Mouse (Mus musculus) layer of hippocampus, adult 11-12 months (tissue): Measurements from ENCODE around the gene B230118H07Rik.

Source experiments
- DNase-seq: peaks from one replicate; pipeline ENCODE4 v3.0.0; 2022; ENCODE audit warnings: low spot score

Gene B230118H07Rik

DNA sequence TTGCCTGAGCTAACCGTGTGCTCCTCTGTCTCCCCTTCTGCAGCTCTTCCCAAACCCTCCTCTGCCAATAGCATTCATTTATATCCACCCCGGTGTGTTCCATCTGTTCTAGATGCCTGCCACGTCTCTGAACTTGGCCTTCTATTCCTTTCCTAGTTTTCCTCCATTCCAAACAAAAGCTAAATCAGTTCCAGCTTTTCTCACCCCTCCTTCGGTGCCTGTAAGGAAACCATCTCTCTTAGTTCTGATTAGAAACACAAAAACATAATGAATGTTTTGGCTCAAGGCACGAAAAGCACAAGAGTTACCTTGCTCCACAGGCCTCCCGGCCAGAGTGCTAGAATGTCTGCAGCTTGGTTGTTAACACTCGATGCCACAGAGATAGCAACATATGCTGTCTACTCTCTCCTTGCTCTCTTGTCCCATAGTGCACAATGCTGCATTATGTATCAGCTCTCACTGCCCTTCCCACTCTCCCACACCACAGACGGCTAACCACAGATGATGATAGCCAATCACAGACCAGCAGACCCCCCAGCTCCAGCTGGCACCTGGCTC lies at the start of gene B230118H07Rik, which contains the start of gene Rag1:
Gene B230118H07Rik, minus strand, starts transcription at position 419 of the 558 bp plus-strand sequence.
Gene Rag1, minus strand, starts transcription at position 388 of the 558 bp plus-strand sequence.
- no peak for DNase-seq

DNA sequence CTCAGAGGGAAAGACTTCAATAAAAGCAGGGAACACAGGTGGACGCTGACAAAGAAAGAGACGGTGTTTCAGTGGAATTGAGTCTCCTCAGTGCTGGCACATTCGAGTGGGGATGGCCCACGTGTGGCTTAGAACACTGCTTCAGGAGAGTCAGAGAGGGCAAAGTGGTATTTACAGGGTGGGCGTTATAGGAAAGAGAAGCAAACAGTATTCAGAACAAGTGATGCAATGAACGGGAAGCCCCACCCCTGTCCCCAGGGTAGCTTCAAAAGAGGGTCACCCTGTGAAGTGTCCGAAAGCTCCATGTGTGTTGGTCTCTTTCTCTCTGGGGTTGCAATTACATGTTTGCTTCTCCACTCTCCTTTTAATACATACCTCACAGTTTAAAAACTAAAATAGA lies 46.3 kb upstream of the B230118H07Rik start:
- DNase-seq, result no peak

DNA sequence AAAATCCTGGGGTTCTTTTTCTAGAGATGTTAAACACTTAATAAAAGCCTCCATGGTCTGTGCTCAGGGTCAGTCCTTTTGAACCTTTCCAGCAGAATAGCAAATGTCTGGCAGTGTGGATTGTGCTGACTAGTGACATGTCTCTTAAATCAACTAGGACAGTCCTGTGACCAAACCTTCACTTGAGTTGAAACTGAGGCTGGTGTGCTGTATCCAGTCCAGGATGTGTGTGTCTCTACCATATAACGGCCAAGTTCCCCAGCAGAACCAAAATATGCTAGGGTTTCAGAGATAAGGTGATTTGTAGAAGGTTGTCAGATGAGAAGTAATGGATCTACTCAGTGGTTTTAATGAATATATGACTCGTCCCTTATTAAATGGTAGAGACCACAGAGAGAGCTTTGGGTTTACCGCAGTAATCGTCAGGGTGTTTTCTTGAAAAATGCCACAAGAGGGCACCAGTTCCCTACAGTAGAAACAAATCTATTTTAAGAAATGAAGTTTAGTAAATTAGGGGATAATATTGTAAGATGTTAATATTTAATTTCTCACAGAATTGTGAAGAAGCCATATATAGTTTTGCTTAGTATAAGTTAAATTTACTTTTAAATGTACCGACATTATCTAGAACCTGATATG lies 44.4 kb upstream of the B230118H07Rik start:
- DNase-seq, result peak; percentile 38

DNA sequence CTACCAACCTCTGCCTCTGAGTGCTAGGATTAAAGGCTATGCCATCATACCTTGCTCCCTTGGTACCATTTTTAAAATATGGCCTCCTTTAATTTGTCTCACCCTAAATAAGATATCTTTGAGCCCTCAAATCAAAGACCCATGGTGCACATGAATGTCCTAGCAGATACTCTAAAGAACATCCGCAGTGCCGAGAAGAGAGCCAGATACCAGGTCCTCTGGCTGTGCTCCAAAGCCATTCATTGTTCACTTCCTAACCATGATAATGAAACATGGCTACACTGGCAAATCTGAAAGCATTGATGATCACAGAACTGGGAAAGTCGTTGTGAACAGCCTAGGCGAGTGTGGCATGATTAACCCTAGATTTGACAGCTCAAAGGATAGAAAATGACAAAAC lies 43.7 kb upstream of the B230118H07Rik start:
- DNase-seq, result no peak

DNA sequence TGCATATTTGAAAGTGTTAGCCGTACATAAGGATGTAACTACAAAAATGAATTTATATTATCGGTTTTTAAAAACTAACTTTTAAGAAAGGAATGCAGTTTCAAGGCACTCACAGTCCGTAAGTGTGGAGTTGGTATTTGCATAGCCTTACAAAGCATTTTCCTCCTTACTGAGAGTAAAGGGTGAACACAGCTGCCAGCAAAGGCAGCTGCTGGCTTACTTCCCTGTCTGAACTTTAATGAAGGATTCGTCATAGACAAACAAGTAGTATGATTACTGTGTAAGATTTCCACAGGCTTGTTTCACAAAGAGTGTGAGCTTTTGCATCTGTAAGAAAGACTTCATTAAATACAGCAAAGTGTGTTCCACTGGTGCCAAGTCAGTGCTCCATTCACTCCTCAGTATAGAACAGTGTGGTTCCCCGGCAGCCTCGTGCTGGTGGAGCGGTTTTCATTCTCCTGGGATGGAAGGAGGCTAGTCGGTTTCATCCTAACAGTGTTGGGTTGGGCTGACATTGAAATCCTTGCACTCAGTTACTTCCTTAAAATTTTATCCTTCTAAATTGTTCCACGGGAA lies 41.0 kb upstream of the B230118H07Rik start:
- no peak for DNase-seq

DNA sequence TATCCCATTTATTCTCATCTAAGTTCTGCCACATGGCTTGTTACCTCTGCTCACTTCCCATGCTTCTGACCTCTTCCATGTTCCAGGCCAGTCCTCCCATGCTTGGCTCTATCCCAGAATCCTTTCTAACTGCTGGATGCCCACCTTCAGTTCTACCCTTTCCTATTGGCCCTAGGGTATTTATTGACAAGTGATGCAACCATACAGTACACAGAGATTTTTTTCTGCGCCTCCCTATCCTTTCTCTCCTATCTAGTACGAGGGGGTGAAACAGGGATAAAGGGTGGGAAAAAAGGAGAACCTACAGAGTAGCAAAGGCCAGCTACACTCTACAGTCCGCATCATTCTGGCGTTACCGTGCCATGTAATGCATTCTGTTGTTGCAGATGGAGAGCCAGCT lies 38.7 kb upstream of the B230118H07Rik start:
- DNase-seq, result no peak

DNA sequence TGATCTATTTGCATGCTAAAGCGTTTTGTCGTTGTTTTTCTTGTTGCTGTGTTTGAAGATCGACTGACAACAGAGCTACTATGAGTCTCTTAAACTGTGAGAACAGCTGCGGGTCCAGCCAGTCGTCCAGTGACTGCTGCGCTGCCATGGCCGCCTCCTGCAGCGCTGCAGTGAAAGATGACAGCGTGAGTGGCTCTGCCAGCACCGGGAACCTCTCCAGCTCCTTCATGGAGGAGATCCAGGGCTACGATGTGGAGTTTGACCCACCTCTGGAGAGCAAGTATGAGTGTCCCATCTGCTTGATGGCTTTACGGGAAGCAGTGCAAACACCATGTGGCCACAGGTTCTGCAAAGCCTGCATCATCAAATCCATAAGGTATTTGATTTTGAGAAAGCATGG lies 35.1 kb upstream of the B230118H07Rik start:
- DNase-seq, result peak; percentile 29

DNA sequence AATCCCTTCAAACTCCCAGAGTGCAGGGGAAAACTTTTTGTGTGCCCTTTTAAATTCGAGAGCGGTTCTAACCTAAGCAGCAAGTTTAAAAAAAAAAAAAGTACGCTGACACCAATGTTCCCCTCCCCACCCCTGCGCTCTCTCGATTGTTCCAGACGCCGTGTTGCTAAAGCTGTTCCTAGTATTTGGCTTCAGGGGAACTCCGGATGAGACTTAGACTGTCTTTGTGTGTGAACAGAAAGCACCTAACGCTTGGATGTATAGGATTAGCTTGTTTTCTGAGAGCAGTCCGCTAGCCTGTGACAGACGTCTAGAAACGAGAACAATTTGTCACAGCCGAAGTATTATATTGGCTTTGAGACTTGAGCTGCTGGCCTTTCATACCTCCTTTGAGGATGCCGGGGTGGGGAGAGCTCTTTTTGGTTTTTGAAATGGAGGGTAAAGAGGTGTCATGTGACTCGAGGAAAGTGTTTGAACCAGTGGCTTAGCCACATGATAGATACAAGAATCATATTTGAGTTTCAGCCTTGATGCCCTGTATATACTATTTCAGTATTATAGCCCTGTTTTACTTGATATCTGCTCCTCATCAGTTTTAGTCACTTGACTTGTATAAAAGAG lies 29.9 kb upstream of the B230118H07Rik start:
- DNase-seq, result no peak

DNA sequence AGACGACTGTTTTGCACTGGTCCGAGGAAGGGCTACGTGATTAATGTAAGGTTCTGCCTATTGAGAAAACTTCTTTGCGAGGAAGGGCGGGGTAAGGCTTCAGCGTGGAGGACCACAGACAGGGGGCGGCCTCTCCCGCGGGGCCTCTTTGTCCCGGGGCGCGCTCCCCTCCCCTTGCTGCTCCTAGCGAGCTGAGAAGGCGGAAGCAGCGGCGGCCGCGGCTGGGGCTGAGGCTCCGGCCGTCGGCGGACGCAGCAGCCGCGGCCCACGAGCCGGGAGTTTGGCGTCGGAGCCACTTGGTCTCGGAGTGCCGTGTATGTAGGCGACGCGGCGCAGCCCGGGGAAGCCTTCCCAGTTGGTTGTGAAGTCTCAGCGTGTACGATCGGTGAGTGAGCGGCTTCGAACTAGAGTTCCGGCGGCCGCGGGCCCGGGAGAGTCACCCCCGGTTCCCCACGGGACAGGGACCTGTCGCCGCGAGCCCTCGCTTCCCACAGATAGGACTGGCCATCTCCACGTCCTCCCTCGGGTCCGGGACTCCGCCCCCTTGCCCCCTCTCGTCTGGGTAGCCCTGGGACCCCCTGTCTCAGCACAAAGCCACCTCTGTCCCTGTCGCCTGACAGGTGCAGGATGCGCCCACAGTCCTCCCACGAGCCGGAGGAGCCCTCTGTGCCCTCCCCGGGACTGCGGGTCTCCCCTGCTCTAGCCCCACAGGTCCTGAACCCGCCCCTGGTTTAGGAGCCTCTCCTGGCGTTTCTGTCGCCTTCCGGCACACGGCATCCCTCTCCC lies 29.1 kb upstream of the B230118H07Rik start, which contains the start of gene Traf6:
Gene Traf6, plus strand, starts transcription at position 194 of the 786 bp plus-strand sequence.
- DNase-seq, result peak; percentile 87

DNA sequence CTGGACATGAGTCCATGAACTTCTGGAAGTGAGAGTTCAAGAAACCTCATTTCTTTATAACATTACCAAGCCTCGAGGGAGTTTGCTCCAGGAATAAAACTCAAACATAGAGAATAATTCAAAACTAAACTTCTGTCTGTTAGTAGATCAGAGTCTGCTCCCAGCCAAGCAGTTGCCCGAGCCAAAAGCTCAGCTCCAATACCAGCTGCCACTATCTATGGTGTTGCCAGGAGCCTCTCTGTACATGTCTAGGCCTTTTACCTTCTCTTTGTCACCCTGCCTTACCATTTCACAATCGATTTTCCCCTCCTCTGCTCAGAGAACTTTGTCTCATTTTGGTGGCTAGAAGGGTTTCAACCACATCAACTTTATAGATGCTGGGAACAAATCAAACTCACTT lies 24.2 kb upstream of the B230118H07Rik start:
- peak; percentile 27 for DNase-seq

DNA sequence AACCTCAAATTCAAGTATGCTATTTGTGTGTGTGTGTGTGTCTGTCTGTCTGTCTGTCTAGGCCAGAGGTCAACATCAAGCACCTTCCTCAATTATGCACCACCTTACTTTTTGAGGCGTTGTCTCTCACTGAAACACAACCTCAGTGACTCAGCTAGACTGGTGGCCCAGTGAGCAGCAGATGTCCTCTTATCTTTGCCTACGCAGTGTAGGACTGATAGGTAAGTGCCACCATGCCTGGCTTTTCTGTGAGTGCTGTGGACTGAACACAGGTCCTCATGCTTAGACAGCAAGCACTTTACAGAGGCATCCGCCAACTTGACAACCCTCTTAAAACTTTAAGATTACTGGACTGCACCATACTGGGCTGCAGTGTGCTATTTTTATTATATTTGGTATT lies 19.4 kb upstream of the B230118H07Rik start:
- no peak for DNase-seq

DNA sequence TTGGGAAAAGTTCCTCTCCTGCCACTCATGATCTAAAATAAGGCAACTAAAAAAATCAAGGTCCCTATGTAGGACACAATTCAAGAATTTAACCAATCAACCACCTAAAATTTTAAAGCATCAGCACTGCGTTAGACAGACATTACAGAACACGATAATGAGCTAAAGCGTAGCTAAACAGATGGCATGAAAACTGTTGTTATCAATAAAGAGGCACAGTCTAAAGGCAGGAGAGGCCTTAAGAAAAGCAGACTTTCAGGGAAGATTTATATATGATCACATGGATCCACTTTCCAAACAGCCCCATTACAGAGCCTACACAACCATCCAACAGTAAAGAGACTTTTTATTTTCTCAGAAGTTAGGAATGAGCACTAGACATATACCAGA lies 16.4 kb upstream of the B230118H07Rik start:
- no peak for DNase-seq

DNA sequence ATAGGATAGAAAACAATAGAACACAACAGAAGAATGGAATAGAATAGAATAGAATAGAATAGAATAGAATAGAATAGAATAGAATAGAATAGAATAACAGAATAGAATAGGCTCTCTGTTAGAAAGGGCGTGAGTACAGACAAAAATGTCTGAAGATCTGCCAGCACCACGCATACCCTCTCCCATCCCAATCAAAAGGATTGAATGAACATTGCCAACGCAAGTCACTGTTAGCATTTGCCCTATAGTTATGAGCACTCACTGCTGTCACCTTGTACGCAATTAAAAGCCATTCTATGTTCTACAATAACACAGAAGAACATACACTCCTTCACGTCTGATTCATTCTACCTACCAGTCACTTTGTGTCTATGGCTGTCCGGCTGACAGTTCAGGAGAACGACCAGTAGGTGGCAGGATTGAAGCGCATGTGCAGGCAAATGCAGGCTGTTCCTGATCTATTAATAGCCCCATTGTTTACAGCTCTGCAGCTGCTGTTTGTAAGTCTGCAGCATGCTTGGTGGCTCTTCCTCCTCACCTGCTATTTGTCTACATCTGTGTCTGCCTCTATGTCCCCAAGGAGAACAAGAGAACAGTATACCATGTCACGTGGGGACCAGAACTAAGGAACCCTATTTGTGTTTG lies 15.8 kb upstream of the B230118H07Rik start:
- peak; percentile 90 for DNase-seq

DNA sequence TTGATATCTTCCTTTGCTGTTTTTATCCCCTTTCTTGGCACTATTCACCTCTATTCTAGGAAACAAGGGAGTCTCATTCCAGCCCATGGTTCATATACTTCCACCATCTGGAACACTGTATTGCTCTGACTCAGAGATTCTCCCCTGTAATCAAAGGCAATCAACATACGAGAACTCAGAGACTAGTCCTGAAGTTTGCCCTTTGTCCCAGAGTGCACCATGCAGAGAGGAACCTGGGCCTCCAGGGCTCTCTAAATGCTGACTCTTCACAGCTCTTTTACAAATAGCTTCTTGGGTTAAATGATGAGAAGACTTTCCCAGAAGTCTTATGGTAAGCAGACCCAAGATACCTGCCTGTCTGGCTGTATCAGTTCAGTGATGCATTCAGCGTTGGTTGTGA lies 11.2 kb upstream of the B230118H07Rik start:
- DNase-seq, result no peak

DNA sequence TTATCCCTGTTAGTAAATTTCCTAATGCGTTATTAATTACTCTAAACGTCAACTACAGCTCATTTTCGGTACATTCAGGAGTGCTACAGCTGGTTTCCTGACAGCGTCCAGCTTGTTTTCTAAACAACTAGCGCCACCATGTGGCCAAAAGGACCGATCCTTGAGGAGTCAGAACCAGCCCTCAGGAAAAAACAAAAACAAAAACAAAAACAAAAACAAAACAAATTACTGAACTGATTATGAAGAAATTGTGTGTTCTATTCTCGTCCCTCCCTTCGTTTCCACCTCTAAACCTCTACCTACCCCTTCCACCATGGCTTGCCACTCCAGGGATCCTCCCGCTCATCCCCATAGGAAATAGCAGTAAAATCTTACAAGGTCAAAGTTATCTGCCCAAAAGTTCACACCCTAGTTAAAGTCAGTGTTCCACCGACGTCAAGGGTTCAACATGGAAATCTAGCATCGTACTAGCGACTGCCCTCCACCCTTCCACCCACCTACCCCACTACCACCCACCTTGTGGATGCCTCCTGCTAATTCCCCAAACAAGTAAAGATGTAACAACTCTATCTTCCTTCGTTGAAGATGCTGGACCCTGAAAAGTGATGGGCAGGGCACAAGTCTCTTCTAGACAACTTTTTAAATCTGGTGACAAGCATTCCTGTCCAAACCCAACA lies 3.7 kb upstream of the B230118H07Rik start:
- peak; percentile 89 for DNase-seq

DNA sequence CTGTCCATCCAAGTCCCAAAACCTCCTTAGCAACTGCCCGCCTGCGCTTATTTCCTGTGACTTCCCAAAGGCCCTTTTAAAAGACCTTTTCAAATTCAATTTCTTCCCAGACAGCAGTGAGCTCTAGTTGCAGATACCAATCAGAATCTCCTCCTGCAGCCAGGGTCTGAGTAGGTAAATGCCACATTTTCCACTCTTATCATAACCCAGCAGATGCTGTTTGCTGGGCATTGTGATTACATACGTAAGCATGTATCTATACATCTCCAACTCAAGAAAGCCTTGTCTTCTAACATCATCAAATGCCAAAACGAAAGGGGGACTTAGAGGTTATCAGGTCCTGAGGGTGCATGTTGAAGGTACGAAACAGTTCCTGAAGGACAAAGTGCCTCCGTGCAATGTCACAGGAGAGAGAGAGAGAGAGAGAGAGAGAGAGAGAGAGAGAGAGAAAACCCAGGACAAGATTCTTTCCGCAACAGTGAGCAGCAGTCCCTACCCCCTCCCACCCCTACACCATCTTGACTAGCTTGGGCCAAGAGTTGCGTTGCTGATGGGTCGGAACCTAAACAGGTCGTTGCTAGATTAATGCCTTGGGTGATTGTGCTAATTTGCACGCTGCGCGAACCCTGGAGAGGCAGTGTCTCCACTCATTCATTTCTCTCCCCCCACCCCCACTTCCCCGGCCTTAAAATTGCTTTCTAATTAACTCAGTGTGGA lies 3.0 kb upstream of the B230118H07Rik start:
- DNase-seq, result no peak

DNA sequence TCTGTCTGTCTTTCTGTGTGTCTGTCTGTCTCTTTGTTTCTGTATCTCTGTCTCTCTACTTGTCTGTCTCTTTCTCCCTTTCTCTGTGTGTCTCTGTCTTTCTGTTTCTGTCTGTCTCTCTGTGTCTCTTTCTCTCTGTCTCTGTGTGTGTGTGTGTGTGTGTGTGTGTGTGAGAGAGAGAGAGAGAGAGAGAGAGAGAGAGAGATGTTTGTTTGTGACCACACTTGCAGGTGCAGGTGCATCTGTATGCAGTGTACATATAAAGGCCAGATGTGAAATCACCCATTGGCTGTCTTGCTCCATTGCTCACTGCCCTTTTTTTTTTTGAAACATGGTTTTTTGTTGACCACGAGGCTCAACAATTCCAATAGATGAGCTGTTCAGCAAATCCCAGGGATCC lies 1.1 kb upstream of the B230118H07Rik start:
- no peak for DNase-seq

DNA sequence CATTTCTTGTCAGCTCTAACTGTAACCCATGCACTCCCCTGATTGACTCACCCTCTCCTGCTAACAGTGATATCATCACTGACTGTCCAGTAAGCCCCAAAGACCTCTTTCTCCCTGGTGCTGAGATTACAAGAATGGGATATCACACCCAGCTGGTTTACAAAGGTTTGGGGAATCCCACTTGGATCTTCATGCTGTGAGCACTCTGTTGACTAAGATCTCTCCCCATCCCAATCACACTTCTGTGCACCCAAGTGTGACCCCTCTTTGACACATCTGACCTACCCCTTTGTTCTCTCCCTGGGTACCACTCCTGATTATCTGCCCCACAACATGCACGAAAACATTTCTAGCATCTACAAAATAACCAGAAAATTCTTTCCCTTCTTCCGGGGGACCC lies 971 bp downstream of the B230118H07Rik start:
- no peak for DNase-seq

DNA sequence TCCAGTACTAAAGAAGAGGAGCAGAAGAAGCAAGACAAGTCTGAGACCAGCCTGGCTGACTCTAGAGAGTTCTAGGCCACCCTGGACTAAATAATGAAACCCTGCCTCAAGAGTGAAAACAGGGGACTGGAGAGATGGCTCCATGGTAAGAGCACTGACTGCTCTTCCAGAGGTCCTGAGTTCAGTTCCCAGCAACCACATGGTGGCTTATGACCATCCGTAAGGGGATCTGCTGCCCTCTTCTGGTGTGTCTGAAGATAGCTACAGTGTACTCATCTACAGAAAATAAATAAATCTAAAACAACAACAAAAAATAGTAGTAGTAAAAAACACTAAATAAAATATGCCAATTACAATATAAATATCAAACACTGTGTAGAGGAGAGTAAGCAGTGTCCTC lies 3.5 kb downstream of the B230118H07Rik start:
- DNase-seq, result no peak

DNA sequence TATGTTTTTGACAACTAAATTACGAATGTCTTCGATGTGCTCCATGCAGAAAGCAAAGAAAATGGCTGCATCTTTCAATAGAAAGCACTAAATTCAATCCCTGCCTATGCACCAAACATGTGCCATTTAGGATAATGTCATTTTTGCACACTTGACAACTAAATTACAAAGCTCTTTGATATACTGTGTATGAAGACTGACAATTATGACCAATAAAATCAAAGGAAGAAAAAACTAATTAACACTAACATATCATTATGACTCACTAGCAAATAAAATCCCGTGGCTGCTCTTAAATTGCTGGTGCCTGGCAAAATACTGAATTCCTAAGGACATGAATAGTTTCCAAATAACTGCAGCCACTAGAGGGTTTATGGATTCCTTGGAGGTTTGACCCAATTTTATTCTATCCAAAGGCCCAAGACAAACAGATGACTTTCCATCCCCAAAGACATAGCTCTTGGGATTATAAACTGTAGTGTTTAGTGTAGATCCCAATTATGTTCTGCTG lies 9.4 kb downstream of the B230118H07Rik start:
- DNase-seq, result no peak
